In the genomic region with DNA sequence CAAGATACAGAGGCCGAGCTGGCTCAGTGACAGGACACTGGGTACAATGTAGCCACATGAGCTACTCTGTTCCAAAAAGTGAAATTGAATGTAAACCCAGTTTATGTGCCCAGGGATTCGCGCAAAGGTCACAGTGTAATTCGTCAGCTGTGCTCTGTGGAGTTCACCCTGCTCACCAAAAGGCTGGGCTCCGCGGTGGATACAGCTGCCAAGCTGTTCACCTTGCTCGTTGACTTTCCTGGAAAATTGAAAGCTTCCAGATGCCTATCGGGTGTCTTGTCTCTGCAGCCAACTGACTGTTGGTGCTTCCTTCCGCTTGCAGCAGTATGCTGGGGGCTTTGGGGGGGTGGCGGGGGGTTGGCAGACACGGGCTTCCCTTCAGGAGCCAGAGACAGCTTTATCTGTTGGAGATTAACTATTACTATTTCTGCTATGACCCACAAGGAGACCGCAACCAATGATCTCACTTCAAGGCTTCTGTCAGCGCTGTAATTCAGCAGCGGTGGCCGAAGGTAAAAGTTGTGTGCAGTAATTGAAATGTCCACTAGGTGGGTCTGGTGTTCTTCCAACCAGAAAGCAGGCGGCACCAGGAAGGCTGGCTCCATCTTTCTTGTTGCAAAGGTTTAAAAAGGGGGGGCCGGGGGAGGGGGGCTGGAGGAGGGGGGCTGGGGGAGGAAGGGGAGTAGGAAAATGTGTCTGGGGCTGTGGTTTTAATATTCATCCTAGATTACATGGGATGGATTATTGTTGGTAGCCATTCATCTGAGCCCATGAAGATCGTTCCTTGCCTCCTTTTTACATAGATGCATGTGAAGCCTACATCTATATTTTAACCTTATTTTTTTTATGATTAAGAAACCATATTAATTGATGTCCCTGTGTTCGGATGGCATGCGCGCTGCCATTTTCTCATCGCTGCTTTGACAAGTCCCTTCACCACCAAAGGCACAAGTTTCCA, we compare ENCODE assay signal across 7 mouse cellular contexts.
DNase-seq lines count a peak whose midpoint lies in the region; ATAC-seq and TF ChIP-seq lines count a peak whose summit lies in the region.

No protein-coding gene starts in this region.

- peak; percentile 76 for TF ChIP-seq CTCF in cerebellum, adult 2 months (IDR thresholded peaks at IDR 0.05; ENCODE audit: borderline replicate concordance, insufficient read depth, low read depth, low read length)

- peak overlapping the region; percentile 37; the same call in 1 of the 2 replicates for H3K9ac ChIP-seq in hindbrain, embryonic 15.5 days

- no peak for TF ChIP-seq POLR2A in cerebellum, adult 2 months (IDR thresholded peaks at IDR 0.05; ENCODE audit: borderline replicate concordance, insufficient read depth, low read length)

- H3K36me3 ChIP-seq in hindbrain, embryonic 15.5 days: no peaks in the 10 kb centered on the region

- H3K4me2 ChIP-seq in hindbrain, embryonic 15.5 days: peak overlapping the region; percentile 55

- H3K27ac ChIP-seq in cerebellum, adult 2 months (ENCODE audit: insufficient read depth, low read length): no peak overlapping the region
- H3K27ac ChIP-seq in hindbrain, embryonic 15.5 days (replicated peaks): peak overlapping the region; percentile 64

- ATAC-seq in frontal cortex, adult (ENCODE audit: low TSS enrichment): peak; percentile 42
- peak; percentile 76 for ATAC-seq in hindbrain, embryonic 15.5 days (ENCODE audit: low FRiP score, low read depth)

- no peaks in the 10 kb centered on the region for H3K27me3 ChIP-seq in cerebellum, adult 2 months (ENCODE audit: control insufficient read depth, insufficient read depth, low read length)
- H3K27me3 ChIP-seq in hindbrain, embryonic 15.5 days: no peaks in the 10 kb centered on the region

- H3K9me3 ChIP-seq in hindbrain, embryonic 15.5 days: no peaks in the 10 kb centered on the region

- DNase-seq in WW6 (ENCODE audit: low read depth, low spot score): peak; percentile 36
- DNase-seq in cerebellum, adult 2 months: peak; percentile 76 to 82
- peak; percentile 81 for DNase-seq in left cerebral cortex, adult 11 months (ENCODE audit: low spot score)
- peak; percentile 68 for DNase-seq in lung, postnatal 36 days
- DNase-seq in right cerebral cortex, postnatal 14 days: peak; percentile 63

- whole genome bisulfite sequencing in cerebellum, adult 2 months: 22% methylated on average over 22 of the region's 22 CpGs
- WGBS in hindbrain, embryonic 15.5 days: 25% methylated on average over 22 of the region's 22 CpGs

- peaks cover 15% of the 10 kb centered on the region for H3K4me1 ChIP-seq in cerebellum, adult 2 months (ENCODE audit: control insufficient read depth, insufficient read depth, low read length)
- peaks cover 18% of the 10 kb centered on the region for H3K4me1 ChIP-seq in hindbrain, embryonic 15.5 days (replicated peaks)

- peak overlapping the region; percentile 30 for H3K4me3 ChIP-seq in cerebellum, adult 2 months (replicated peaks; ENCODE audit: insufficient read depth, low read depth, low read length)
- peak overlapping the region; percentile 27 for H3K4me3 ChIP-seq in hindbrain, embryonic 15.5 days
